Mouse (Mus musculus): ENCODE data around the gene Rhno1.

The Rhno1 gene

DNA sequence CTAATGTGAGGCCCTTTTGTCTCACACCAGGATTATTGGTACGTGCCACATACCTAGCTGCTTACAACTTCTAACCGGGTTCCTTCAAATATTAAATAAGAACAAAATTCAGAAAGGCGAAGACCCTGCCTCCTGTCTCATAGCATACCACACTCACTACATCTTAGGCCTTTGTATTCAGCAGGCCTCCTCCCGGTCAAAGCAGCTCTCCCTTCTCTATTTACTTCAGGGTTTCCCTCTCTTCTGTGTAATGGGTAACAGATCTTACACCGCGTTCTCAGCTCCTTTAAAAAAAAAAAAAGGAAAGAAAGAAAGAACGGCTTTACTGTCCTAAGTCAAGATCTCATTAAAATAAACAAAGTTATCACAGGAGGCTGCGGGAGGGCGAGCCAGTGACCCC is 810 bp downstream of the Rhno1 start:
- no peak for DNase-seq

DNA sequence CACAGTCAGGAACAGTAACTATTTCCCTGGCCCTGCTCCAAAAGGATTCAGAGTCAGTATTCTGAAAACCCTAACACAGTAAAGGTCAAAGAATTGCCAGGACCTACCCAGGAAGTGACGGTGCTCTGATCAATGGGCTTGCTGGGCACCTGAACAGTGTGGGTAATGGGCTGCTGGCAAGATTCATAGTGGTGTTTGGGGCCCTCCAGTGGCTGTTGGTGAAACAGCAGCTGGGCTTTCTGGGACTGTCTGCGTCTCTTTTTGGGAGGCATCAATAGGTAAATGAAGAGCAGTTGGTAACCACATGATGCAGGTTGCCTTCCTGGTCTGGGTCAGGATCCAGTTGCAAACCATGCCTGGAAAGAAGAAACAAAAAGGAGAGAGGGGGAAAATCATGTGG is 3.7 kb downstream of the Rhno1 start:
- DNase-seq, result peak; percentile 62 to 76

DNA sequence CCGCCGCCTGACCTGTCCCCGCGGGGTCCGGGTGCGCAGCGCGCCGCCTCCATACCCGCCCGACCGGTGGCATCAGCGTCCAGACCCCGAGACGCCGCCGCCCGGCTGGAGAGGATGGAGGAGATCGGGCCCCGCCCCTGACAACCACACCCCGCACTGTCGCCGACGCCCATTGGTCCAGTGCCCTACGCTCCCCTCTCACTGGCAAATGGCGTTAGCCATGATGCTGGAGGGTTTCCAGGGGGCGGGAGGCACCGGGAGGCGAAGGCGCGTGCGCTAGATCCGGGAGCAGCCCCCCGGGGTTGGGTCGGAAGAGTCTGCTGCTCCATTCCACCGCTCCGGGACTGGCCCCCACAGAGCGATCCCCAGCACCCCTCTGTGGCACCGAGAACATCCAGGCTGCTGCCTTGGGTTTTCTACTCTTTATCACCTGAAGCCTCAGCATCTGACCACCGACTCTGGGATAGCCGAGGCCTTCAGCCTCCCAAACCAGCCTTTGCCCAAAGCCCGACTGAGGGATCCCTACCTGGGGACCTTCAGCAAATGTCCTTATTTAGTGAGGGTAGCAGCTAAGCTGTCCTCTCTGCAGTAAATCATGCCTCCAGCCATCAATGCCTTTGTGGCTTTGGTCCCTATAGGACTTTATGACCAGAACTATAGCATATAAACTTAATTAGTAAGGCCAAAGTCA is 6.8 kb downstream of the Rhno1 start, which contains the start of gene Tulp3:
Gene Tulp3, minus strand, starts transcription at position 126 of the 691 bp plus-strand sequence.
- DNase-seq, result peak; percentile 98 to 99

DNA sequence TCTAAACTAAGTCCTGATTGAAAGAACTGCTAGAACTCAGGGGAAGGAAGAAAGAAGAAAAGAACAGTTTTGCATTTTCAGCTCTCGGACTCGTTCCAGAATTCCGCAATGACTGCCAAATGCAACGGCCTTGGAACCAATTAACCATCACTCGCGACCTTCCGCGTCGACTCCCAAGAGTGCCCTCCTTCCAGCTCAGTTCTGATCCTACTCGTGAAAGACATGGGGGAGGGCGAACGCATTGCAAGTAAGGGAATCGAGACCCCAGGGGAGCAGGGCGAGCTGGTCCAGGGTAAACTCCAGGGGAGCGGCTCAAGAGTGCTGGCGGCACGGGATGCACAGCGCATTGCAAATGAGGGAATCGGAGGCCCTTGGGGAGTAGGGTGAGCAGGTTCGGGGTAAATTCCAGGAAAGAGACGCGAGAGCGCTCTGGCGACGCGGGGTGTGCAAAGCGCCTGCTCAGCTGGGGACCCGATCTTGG is 7.5 kb downstream of the Rhno1 start:
- DNase-seq, result peak; percentile 68 to 74

DNA sequence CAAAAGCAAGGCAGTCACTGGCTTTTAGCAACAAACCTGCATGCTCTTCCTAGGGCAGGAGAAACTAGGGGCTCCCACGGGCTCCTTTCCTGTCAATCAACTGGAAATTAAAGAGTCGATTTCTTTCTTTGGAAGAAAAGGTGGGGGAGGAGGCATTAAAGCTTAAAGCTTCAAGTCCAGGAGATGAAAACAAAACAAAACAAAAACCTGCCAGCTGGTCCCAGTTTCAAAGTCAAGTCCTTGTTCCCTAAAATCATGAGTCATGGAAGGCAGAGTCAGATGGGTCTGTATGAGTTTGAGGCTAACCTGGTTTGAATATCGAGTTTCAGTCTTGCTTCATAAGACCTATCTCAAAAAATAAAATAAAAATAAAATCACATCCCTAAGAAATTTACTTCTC is 8.6 kb downstream of the Rhno1 start:
- no peak for DNase-seq

DNA sequence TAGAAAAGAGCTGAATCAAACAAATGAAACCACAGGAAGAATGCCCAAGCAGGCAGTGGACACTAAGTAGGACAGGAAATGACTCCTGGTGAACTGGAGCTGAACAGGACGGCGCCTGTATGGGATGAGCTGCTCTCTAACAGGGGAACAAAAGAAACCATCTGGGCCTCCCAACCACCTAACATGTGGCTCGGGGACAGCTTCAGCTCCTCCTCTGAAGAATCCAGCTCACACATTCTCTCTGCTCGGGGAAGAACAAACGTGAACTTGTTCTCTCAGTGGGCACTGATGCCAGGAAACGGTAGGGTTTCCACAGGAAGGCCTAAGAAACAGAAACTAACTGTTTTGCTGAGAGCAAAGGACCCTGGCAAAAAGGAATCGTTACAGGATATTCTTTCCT is 13.0 kb downstream of the Rhno1 start:
- no peak for DNase-seq

DNA sequence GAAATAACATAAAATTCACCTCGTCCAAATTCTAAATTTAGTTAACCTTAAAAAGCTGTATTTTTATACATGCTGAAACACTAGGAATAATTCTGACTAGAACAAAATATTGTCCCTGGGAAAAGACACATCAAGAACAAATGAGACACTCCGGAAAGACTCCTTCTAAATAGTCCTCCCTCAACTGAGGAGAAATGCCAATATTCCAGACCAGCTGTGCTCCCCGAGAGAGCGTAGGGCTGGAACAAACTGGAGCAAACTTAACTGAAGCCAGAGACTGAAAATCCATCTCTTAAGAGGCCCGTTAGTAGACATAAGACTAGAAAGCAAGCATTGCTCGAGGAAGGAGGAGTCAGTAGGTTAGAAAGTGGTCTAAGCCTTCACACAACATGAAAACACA is 15.9 kb downstream of the Rhno1 start:
- no peak for DNase-seq

DNA sequence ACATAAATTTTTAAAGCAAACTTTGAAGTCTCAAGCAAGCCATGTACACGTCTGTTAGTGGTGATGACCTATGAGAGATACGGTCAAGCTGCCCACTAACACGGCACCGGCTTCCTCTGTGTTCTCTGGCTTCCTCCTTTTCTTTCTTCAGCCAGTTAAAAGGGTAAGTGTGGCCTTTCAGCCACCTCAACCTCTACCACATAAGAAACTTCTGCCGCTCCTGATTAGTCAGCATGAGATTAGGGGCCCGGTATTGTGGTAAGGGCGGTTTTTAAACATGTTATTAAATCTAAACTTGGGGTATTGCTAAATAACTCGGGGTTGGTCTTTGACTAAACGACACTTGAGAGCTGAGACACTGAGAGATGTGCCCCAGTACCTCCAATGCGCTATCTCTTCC is 17.1 kb downstream of the Rhno1 start:
- DNase-seq, result no peak

DNA sequence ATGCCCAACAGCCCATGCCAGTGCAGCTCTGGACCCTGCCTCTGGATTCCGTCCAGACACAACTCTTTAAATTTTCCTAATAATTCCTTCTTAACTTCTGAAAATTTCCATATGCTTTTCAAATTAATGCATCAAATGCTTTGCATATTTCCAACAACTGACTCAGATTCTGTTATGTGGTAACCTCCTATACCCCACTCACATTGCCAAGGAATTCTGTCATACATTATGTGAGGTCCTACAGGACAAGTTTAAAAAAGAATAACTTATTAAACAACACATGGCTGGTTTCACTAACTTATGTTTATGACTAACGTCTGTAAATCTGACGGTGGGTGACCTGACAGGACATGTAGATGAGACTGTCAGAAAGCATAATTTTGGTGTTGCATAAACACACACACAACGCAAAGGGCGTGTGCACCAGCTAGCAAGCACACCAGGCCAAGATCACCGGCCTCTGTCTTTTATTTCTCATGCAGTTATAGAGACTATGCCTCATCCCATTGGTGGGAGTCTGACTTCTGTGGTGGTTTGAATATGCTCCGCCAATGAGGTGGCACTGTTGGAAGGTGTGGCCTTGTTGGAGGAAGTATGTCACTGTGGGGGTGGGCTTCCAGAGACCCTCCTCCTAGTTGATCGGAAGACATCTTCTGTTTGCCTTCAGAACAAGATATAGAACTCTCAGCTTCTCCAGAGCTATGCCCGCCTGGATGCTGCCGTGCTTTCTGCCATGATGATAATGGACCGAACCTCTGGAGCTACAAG is 20.6 kb downstream of the Rhno1 start:
- no peak for DNase-seq

DNA sequence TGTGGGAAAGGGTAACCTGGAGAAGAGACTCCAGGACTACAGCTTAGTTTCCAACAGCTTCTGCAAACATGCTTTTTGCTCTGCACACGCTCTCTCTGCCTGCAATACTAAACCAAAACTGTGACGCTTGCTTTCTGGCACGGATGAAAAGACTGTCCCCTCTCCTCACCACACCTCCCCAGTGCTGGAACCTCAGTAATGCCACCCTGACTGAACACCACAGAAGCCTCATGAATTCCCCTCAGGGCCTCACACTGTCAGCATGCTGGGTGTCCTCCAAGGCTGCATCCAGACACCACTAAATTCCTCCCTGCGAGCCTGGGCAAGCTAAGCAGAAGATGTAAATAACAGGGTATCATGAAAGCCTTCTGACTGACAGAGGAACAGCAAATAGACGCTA is 23.8 kb downstream of the Rhno1 start:
- DNase-seq, result no peak

DNA sequence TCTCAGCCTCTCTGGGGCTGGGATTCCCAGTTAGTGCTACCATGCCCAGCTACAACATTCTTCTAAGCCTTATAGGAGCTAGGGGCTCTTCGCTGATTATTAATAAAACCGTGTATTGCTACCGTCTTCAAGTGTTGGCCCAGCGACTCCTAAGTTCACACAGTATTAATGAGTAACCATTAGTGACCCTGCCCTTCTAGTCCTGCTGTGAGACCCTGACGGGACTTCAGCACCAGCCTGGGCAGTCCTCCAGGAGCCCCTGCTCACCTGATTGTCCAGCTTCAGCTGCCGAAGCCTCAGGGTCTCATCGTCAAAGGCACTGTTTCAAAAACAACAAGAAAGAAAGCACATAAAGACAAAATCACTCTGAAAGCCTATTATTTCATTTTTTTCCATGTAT is 25.2 kb downstream of the Rhno1 start:
- peak; percentile 58 to 73 for DNase-seq

DNA sequence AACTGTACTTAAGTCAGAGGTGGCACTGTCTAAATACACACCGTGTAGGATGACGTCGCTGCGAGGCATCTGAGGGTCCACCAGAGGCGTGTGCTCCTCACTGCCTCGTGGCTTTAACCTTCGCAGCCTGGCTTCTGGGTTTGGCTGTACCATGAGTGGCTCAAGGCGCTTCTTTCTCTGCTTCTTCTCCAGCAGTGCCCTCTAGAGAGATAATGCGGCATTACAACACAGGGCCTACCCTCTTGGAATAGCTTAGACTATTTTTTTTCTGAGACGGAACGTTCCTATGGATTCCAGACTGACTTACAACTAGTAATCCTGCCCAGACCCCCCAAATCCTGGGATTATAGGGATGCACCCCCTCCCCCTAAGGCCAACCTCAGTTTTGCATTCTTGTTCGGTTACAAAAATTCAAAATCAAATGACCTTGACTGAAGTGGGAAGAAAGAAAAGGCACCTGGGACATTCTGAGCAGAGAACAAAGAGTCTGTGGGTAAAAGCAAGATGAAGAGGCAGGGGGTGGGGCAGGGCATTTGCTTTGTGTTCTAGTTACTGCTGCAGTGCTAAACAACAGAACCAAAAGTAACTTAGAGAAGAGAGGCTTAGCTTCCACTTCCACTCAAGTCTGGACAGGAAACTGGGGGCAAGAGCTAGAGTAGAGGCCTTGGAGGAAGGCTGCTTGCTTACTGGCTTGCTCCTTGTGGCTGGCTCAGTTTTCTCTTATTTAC is 28.1 kb downstream of the Rhno1 start:
- peak; percentile 70 to 87 for DNase-seq

DNA sequence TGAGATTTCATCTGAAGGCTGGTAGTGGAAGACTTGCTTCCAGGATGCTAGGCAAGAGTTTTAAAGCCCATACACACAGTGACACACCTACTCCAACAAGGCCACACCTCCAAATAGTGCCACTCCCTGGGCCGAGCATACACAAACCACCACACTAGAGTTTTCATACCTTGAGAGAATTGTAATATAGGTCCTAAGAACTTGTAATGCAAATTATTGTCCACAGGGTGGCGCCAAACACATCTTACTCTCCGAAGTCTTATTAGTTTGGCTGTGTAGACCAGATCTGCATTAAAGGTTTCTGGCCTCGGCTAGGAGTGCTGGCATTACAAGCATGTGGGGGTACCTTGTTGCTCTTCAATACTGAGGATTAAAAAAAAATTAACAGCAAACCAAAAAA is 44.4 kb downstream of the Rhno1 start:
- peak; percentile 50 to 80 for DNase-seq

DNA sequence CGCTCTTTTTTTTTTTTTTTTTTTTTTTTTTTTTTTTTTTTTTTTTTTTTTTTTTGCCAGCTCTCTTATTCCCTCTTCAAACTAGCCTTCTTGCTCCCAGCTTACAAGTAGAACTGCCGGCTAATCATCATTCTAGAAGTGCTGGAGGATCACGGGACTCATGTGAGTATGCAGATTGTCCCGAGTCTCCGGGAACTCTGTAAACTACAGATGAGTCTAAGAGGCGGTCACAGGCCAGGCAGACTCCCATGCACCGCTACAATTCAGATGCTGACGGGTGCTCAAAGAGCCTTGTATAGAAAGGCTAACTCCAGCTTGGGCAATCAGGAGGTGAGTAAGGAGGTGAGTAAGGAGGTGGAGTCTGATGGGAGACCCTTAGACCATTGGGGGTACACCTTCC is 47.1 kb downstream of the Rhno1 start:
- DNase-seq, result no peak

DNA sequence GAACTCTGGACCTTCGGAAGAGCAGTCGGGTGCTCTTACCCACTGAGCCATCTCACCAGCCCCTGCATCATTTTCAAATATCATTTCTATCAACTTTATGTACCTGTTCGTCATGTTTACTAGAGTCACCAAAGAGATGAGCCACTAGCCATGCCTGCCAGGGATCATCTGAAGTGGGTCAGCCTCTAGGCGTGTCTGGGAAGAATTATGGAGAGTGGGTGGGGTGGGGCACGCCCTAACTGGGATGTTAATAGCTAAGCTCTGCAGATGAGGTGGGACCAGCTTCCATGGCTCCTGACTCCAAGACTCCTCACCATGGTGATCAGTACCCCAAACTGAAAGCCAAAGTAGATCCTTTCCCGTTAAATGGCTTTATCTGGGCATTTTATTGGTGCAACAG is 47.9 kb downstream of the Rhno1 start:
- no peak for DNase-seq

DNA sequence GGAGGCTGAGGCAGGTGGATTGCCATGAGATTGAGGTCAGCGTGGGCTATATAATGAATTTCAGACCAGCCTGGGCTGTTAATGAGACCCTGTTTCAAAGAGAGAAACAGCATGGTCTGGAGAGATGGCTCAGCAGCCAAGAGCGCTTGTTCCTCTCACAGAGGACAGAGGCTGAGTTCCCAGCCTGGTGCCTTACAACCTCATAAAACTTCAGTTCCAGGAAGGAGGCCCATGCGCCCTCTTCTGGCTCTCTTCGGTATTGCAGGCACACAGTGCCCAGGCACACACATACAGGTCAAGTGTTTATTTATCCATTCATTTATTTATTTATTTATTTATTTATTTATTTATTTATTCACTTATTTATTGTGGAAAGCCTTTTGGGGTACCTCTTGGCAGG is 54.4 kb downstream of the Rhno1 start:
- DNase-seq, result peak; percentile 74 to 83
